Mouse (Mus musculus): ENCODE results near the gene Sqstm1. TPM values are rescaled to one million over a fixed set of nuclear protein-coding genes. Genes with fewer than 3 reads are reported as not detected.

The Sqstm1 gene
- total RNA-seq, 2 experiments from 2014 or later, result 217 to 261 TPM

DNA sequence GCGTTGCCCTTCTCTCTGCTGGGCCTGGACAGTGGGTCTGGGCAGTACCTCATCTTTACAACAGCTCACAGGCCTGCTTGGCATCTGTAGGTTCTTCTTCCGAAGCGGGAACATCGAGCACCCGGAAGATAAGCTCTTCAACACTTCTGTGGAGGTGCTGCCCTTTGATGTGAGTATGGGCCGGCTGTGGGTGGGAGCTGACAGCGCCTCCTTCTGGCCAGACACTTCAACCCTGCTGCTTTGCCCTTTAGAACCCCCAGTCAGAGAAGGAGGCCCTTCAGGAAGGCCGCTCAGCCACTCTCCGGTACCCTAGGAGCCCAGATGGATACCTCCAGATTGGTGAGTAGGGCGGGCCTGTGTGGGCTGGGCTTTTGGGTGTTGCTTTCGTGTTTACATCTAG lies 23.4 kb upstream of the Sqstm1 start:
- no peak for DNase-seq
- intact Hi-C loops (cut with DNase I; ENCODE audit: low total_unique reads), result loop anchor here (5.0 kb wide), 1 partner anchor 72 kb away; no protein-coding TSS in a partner anchor

DNA sequence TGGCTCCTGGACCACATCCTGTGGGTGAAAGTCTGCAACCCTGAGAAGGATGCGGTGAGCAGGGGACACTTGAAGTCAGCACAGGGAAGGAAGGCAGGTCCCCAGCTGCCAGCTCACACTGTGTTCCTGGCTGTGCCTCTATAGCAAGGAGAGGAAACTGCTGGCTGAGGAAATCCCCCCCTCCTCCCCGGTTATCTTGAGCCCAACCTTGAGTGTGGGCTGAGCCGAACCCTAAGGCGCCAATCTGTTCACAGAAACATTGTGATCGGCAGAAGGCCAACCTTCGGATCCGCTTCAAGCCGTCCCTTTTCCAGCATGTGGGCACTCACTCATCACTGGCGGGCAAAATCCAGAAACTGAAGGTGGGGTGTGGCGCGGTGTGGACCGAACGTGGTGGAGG lies 22.4 kb upstream of the Sqstm1 start:
- DNase-seq, result no peak
- intact Hi-C loops (cut with DNase I; ENCODE audit: low total_unique reads), result loop anchor here (5.0 kb wide), 1 partner anchor 71 kb away; no protein-coding TSS in a partner anchor

DNA sequence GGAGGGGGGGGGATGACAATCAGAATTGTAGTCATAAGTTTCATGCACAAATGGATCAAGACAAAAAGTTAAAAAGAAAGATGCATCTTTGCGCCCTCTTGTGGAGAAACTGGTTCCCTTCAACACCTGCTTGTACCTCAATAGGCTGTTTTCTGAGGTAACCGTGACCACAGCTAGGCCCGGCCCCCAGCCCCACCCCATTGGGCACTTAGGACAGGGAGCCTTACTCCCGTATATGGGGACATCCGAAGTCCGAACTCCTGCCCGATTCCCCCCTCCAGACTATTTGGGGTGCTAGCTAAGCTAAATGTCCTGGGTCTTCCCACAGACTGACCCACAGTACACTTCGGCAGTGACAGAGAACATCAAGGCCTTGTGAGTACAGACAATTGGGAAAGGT lies 20.8 kb upstream of the Sqstm1 start:
- no peak for DNase-seq
- intact Hi-C loops (cut with DNase I; ENCODE audit: low total_unique reads), result loop anchor here (5.0 kb wide), 1 partner anchor 69 kb away; no protein-coding TSS in a partner anchor

DNA sequence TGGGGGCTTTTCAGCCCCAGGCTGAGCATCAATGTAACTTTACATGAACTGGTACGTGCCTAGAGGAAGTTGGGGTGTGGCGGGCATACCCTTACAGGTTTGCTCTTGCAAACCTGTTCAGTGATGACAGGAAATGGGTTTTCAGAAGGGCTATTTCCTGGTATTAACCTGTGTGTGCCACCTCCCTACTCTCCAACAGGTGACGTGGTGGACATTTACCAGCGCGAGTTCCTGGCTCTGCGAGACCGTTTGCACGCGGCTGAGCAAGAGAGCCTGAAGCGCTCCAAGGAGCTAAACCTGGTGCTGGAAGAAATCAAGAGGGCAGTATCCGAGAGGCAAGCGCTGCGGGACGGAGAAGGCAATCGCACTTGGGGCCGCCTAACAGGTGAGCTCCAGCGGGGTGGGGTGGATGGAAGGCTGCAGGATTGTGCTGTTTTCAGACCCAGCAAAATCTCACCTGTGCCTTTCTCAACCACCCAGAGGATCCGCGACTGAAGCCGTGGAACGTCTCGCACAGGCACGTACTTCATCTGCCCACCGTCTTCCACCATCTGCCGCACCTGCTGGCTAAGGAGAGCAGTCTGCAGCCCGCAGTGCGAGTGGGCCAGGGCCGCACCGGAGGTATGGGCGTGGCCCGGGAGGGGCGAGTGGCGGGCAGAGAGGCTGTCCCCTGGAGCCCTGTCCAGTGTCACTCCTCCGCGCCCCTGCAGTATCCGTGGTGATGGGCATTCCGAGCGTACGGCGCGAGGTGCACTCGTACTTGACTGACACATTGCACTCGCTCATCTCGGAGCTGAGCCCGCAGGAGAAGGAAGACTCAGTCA lies 20.1 kb upstream of the Sqstm1 start:
- intact Hi-C loops (cut with DNase I; ENCODE audit: low total_unique reads), result loop anchor here (5.0 kb wide), 1 partner anchor 68 kb away; no protein-coding TSS in a partner anchor
- DNase-seq, result no peak

DNA sequence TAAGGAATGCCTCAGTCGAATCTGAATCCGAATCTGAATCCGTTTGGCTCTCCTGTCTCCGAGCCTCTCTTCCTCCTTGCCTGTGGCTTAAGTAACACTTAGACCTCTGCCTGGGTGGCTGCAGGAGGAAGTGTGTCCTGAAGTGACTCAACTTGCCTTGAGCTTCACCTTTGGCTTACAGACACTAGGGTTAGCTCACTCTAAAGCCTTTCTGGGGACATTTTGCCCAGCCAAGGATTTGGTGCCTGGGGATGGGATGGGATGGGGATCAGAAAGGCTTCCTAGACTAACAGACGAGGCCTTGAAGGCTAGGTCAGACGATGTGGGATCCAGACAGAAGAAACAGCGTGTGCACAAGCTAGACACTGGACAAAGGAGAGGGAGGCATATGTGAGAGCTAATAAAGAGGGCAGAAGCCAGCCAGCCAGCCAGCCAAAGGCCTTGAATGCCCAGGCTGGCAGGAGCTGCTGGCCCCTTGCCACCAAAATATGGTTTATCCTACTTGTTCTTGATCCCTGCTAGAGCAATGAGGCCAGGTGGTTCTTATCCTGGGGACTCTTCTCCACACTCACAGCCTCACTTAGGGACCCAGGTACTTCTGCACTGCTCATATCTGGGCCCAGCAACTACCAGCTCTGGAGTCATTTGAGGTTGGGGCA lies 18.8 kb upstream of the Sqstm1 start:
- no peak for DNase-seq
- intact Hi-C loops (cut with DNase I; ENCODE audit: low total_unique reads), result no loop called here

DNA sequence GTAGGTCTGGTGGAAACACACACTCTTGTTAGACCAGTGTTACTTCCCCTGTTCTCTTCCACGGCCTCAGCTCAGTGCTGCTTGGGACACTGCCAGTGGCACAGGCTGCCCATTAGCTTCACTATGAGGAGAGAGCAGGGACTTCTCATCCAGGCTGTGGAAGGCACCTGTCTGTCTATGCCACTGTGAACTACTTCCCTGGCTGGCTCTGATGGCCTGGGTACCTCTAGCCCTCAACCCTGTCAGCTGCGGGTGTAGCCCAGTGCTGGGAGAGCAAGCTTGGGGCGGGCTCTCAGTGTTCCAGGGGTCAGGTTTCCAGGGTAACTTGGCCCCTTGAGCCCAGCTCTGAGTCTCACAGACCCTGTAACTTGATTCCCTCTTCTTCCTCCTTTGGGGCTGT lies 18.1 kb upstream of the Sqstm1 start:
- intact Hi-C loops (cut with DNase I; ENCODE audit: low total_unique reads), result no loop called here
- DNase-seq, result no peak

DNA sequence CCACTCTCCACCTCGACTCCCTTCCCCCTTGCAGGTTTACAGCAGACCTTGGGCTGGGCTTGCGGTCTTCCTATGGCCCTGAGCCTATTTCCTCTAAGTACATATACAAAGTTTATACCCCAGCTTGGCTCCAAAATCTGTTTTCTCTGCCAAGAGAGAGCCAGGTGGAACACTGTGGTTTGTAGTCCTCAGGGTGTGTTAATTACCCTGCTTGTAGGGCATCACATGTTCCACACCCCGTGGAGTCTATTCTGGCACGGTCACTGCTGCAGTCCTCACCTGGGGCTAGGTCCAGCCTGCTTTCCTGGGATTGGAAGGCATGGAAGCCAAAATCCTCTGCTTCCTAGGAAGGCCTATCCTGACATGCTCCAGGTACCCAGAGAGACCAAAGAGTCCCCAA lies 17.1 kb upstream of the Sqstm1 start:
- no peak for DNase-seq
- intact Hi-C loops (cut with DNase I; ENCODE audit: low total_unique reads), result no loop called here

DNA sequence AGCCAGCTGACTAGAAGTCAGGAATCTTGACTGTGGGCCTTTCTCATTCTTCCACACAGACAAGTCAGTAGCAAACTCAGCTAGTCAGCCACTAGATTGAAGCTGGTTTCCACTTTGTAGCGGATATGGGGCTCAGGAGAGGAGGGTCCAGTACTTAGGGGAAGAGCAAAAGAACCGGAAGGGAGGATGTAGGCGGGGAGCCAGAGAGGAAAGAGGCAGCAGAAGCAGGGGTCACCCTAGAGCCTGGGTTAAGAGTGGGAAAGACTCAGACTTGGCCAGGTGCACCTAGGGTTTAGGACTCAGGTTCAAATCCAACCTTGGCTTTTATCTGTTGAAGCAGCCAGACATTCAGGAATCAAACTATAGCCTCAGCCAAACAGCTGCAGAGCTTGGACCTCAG lies 16.6 kb upstream of the Sqstm1 start:
- no peak for DNase-seq
- intact Hi-C loops (cut with DNase I; ENCODE audit: low total_unique reads), result no loop called here

DNA sequence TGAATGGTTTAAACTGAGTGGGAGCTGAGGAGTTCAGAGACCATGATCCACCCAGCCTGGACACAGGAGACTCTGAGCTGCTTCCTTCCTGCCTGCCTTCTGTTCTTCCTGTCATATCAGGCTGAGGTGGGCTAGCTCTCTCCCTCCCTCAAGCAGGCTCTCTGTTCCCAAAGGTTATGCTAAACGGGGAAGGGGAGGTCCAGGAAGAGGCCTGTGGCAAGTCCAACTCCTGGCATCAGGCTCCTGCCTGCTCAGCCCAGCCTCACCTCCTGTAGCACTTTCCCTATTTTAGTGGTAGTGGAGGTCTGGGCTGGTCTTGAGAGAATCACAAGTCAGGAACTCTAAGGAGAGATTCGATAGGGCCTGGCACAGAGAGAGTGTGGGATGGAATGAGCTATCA lies 15.8 kb upstream of the Sqstm1 start:
- intact Hi-C loops (cut with DNase I; ENCODE audit: low total_unique reads), result no loop called here
- no peak for DNase-seq

DNA sequence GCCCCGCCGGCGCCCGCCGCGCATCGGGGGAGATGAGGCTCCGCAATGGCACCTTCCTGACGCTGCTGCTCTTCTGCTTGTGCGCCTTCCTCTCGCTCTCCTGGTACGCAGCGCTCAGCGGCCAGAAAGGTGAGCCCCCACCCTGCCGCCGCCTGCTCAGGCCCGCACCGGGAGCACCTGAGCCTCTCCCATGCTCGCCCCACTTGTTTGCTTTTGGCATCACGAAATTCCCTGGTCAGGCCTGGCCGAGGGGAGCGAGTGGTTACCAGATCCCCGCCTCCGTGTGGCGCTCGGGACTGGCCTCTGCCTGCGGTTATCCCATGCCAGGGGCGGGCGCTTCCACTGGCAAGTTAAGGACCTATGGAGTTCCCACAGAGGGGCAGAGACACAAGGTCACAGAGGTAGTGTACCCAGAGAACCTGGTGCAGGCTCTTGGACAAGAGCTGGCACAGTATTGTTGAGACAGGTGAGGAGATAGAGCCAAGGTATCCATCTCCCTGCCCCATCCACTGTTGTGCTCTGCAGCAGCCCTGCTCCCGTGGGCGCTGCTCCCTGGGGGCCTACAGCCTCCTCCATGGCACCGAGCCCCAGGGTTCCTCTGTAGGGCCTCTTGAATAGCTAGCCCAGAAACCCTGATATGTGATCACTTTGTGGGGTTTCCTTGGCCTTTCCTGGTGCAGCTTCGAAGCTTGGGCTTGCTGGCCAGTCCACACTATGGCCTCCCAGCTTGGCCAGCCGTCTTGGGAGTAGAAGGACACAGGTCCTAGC lies 15.2 kb upstream of the Sqstm1 start:
- DNase-seq, result peak; percentile 64
- intact Hi-C loops (cut with DNase I; ENCODE audit: low total_unique reads), result no loop called here

DNA sequence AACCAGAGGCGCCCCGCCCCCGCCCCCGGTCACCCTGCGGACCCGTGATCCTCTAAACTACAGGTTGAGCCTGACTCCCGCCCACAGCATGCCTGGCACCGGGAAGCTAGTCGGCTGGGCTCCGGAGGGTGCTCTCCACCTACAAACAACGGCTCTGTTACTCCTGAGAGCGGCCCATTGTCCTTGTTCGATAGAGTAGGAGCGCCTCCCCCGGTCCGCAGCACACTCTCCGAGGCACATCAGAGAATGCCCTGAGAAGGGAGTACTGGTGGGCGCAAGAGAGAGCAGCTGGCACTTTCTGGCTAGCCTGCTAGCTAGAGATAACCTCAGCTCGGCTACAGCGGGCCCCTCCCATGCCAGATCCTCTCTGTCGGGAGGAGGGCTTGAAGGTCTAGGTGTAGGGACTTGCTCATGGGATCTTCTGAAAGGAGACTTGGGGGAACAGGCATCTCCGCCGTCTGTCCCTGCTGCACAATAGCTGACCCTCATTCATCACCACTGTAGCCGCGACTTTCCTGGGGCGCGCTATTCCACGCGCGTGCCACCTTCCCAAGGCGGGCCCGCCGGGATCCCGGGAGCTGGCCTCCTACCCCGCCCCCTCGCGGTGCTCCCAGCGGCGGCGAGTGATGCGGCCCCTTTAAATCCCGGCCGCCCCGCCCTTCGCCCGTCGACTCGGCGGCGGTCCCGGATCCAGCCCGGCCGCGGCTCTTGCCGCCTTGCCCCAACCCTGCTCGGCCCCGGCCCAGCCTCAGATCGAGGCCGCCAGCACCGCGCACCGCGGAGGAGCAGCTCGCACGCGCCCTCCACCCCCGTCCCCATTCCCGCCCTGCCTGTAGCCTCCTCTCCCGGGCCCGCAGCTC lies 14.3 kb upstream of the Sqstm1 start:
- intact Hi-C loops (cut with DNase I; ENCODE audit: low total_unique reads), result no loop called here
- DNase-seq, result peak; percentile 90

DNA sequence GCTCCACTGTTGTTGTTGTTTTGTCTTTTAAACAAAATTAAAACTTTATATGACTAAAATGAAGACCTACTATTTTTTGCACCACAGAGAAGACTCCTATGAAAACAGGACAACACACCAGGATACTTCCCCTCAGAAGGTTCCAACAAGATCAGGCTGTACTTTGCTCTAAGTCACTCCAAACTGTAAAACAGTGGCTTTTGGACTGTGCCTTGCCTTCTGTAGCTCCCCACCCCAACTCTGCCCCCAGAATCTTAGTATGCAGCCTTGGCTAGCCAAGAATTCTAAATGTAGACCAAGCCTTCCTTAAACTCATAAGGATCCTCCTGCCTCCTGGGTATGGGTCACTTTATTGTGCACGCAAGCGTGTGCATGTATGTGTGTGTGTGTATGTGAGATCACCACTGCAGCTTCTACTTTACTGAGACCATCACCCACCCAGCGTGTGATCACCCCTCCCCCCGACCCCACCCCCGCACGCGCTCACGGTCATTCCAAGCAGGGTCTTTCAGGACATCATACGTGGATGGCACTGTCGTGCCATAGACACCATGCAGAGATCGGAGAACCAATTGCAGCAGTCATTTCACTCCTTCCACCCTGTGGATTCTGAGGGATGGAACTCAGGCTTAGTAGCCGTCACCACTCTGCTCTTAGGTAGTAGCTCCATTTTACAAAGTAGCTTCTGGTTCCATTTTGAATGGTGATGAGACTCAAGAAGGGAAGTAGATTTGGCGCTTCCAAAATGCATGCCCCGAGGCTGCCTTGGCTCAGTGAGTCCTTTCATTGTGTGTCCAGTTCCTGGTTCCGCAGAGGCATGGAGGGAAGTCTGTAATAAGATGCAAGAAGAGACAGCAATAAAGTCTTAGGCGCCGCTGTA lies 13.4 kb upstream of the Sqstm1 start:
- intact Hi-C loops (cut with DNase I; ENCODE audit: low total_unique reads), result no loop called here

DNA sequence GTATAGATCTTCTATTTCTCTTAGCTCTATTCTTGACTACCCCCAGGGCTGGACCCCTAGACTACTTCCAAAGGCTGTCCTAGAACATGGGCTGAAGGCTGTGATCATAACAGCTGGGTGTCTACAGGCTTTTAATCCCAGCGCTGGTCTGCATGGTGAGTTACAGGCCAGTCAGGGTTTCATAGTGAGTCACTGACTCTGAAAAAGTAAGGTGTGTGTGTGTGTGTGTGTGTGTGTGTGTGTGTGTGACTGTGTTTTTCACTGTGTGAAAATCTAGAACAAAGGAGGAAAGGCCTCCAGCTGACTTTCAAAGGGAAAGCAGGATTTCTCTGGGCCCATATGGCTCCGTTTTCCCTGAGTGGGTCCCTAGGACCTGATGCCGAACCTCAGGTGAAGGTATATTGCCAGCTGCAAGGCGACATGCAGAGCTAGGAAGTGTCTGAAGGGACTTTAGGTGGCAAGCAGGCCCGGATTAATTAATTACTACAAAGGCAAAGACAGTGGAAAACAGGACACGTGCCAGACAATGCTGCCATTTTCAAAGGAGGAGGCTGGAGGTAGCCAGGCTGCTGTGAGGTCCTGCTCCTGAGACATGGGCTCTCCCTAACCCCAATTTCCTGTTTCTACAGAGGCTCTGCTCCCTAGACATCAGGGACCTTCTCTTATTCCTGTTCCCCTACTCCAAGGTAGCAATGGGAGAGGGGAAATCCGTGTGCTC lies 12.1 kb upstream of the Sqstm1 start:
- intact Hi-C loops (cut with DNase I; ENCODE audit: low total_unique reads), result no loop called here
- DNase-seq, result no peak

More for the DNA sequence above, 13.4 kb upstream of the Sqstm1 start:
- no peak for DNase-seq

DNA sequence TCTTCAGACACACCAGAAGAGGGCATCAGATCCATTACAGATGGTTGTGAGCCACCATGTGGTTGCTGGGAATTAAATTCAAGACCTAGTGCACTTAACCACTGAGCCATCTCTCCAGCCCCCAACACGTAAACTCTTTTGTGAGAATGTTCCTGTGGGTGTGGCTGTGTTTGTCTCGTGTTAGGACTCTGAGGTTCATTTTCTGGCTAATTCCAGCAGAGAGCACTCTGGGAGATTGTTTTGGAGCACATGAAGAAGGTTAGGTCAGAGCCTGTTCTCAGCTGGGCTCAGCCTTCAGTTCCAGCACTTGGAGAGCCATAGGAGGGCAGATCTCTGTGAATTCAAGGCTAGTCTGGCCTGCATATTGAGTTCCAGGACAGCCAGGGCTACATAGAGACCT lies 9.2 kb upstream of the Sqstm1 start:
- intact Hi-C loops (cut with DNase I; ENCODE audit: low total_unique reads), result loop anchor here (5.0 kb wide), 1 partner anchor 43 kb away; no protein-coding TSS in a partner anchor
- no peak for DNase-seq

DNA sequence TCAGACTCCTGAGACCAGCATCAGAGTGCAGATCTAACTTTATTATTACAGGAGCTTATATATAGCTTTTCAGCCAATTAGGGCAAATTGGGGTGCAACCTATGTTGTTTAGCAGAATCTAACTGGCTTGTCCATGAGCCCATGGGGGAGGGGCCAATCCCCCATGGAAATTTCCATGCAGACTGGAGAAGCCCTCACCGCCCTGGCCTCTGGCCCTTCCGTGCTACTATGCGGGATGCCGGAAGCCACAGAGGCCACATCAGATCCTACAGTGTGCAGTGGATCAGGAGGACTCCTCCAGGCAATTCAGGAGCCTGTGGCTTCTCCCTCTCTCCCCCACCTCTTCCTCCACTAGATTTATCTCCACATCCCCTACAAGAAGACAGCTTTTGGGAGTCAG lies 7.2 kb upstream of the Sqstm1 start:
- no peak for DNase-seq
- intact Hi-C loops (cut with DNase I; ENCODE audit: low total_unique reads), result loop anchor here (5.0 kb wide), 1 partner anchor 41 kb away; no protein-coding TSS in a partner anchor

DNA sequence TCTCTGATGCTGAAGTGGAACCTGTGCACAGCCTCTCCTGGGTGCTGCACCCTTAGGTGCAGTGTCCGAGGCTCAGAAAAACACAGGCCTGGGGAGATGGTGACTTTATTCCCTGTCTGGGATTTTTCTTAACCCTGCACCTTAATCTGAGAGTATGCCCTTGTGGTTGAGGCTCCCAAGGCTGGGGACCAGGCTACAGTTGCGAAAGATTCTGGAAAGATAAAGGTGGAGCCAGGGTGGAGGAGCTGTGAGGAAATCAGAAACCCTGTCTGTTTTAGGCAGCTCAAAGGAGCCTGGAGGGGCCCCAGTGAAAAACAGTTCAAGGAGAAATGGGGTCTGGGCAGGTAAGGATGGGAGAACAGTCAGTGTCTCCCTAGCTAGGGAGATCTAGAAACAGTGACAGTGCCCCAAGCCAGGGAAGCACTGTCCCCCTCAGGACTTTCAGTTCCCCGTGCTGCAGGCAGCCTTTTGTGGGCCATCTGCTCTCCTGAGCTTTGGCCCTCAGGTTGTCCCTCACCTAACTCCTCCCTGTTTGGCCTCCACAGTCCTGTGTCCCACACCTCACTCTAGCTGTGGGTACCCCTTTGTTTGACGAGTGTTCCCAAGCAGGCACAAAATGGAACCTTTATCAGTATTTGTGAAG lies 6.2 kb upstream of the Sqstm1 start:
- intact Hi-C loops (cut with DNase I; ENCODE audit: low total_unique reads), result loop anchor here (5.0 kb wide), 1 partner anchor 40 kb away; no protein-coding TSS in a partner anchor
- DNase-seq, result no peak

DNA sequence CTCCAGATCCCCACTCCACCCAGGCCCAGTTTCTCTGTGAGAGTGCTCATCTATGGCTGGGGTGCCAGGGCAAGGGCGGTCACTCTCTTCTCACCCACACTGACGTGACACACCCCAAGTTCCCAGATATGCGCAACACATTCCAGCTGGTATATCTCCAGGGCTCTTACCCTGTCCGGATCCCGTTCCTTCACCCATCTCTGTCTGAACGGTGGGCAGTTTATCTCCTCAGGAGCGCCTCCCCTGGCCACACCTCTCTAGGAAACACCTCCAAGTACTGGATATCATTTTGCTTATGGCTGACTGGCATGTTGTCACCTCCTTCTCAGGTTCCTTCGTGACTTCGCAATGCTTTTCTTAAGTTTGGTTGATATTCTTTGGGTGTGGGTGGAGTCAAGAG lies 5.0 kb upstream of the Sqstm1 start:
- no peak for DNase-seq
- intact Hi-C loops (cut with DNase I; ENCODE audit: low total_unique reads), result loop anchor here (5.0 kb wide), 1 partner anchor 38 kb away; no protein-coding TSS in a partner anchor
